Mouse (Mus musculus): ENCODE results near the gene Stim2. TPM values are rescaled to one million over a fixed set of nuclear protein-coding genes. Genes with fewer than 3 reads are reported as not detected.

The Stim2 gene
- total RNA-seq (2014; rRNA removed) = 23.2 and 27.1 TPM in 2 replicates
- 30.3 and 34.2 TPM in 2 replicates for polyA plus RNA-seq (2015; fragmentation: Nextera tagmentation; extraction: Ambion mirVana)

GRCm38 (mm10) chr5:53998146-53998742 lies at the start of gene Stim2:
Gene Stim2 (plus strand): TSS chr5:53998499.
- peaks cover 8% of the 10 kb centered on the region; the same call in 1 of the 2 replicates for H3K4me1 ChIP-seq (ENCODE audit: insufficient read depth)
- H3K4me2 ChIP-seq (ENCODE audit: low read depth) = peak within 1 kb of the TSS; percentile 66
- no peaks in the 10 kb centered on the region for H3K36me3 ChIP-seq (ENCODE audit: insufficient read depth)
- ATAC-seq = peak; percentile 95
- TF ChIP-seq CTCF (IDR thresholded peaks at IDR 0.05; ENCODE audit: low read depth) = peak; percentile 40
- peak; percentile 99 for DNase-seq
- WGBS = 2% methylated on average over 56 of the region's 71 CpGs
- no peaks in the 10 kb centered on the region for H3K27me3 ChIP-seq (ENCODE audit: insufficient read depth, low read length)
- peak within 1 kb of the TSS; percentile 69 for H3K9ac ChIP-seq
- H3K4me3 ChIP-seq (ENCODE audit: low read depth, low read length) = peak within 1 kb of the TSS; percentile 73
- H3K9me3 ChIP-seq (ENCODE audit: low read length) = no peaks in the 10 kb centered on the region
- peak within 1 kb of the TSS; percentile 81 for H3K27ac ChIP-seq (ENCODE audit: low read depth, low read length)

DNA sequence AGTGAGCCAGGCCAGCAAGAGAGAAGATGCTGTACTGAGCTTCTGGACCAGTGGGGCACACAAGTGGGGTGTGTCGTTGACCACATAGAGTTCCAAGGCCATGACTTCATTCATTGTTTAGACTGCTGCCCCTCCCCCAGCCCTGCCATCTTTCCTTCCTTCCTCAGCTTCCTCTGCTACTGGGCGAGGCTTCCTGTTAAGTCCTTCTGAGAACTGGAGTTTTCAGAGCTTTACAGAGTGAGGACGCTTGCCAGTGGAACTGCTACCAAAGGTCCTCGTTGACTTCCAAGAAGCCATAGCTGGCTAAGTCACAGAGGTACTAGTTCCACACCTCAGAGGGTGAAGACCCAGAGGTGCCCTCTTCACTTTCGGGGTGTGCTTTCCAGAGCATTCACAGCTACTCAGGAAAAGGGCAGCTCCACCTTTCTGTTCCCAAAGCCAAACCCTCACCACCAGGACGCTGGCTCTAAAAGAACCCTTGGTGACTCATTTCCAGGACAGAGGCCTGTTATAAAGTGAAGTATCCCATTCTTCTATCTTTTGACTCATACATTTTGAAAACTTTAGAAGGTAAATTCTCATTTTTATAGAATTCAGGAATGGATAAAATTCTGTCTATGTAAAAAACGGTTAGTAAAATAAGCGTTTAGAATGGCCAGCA lies 49.6 kb upstream of the Stim2 start:
- Histone ChIP-seq H3K4me3 (ENCODE audit: low read depth, low read length) (no peak overlapping the region), H3K36me3 (ENCODE audit: insufficient read depth) (no peaks in the 10 kb centered on the region), H3K4me2 (ENCODE audit: low read depth) (no peak overlapping the region), H3K27me3 (ENCODE audit: insufficient read depth, low read length) (no peaks in the 10 kb centered on the region), H3K9ac (no peak overlapping the region), H3K9me3 (ENCODE audit: low read length) (no peaks in the 10 kb centered on the region), H3K27ac (ENCODE audit: low read depth, low read length) (no peak overlapping the region), H3K4me1 (ENCODE audit: insufficient read depth) (peaks cover 4% of the 10 kb centered on the region; the same call in 1 of the 2 replicates)
- 86% methylated on average over 8 of the region's 8 CpGs for whole genome bisulfite sequencing
- TF ChIP-seq CTCF (IDR thresholded peaks at IDR 0.05; ENCODE audit: low read depth) = no peak
- no peak for DNase-seq
- no peak for ATAC-seq

DNA sequence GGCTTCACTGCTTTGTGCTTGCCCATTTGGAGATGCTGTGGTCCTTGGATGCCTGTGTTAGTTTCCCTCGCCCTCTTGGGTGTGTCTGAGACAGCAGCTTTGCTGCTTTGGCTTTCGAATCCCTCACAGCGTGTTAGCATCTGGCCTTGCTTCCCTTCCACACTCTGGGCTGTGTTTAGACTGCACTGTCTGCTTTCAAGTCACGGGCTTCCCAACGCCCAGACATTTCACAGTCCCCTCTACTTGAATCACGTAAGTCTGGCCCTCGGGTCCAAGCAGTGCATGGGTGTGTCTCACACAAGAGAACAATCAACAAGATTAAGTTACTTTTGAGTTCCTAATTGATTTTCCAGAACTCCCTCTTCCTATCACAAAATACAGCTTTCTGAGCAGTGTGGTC lies 48.1 kb upstream of the Stim2 start:
- TF ChIP-seq CTCF (IDR thresholded peaks at IDR 0.05; ENCODE audit: low read depth) = no peak
- Histone ChIP-seq H3K9me3 (ENCODE audit: low read length) (no peaks in the 10 kb centered on the region), H3K9ac (no peak overlapping the region), H3K4me3 (ENCODE audit: low read depth, low read length) (no peak overlapping the region), H3K27ac (ENCODE audit: low read depth, low read length) (no peak overlapping the region), H3K4me1 (ENCODE audit: insufficient read depth) (peaks cover 4% of the 10 kb centered on the region; the same call in 1 of the 2 replicates), H3K27me3 (ENCODE audit: insufficient read depth, low read length) (no peaks in the 10 kb centered on the region), H3K36me3 (ENCODE audit: insufficient read depth) (no peaks in the 10 kb centered on the region), H3K4me2 (ENCODE audit: low read depth) (no peak overlapping the region)
- DNase-seq = no peak
- ATAC-seq = 0 out of 2 replicates have a peak, but pooled peaks have one; percentile 14
- 46% methylated on average over 7 of the region's 7 CpGs for WGBS

GRCm38 (mm10) chr5:53953216-53953615 lies 45.1 kb upstream of the Stim2 start:
- Histone ChIP-seq H3K4me2 (ENCODE audit: low read depth) (no peak overlapping the region), H3K4me3 (ENCODE audit: low read depth, low read length) (no peak overlapping the region), H3K4me1 (ENCODE audit: insufficient read depth) (no peaks in the 10 kb centered on the region), H3K9ac (no peak overlapping the region), H3K36me3 (ENCODE audit: insufficient read depth) (no peaks in the 10 kb centered on the region), H3K27me3 (ENCODE audit: insufficient read depth, low read length) (no peaks in the 10 kb centered on the region), H3K9me3 (ENCODE audit: low read length) (no peaks in the 10 kb centered on the region), H3K27ac (ENCODE audit: low read depth, low read length) (no peak overlapping the region)
- DNase-seq = no peak
- TF ChIP-seq CTCF (IDR thresholded peaks at IDR 0.05; ENCODE audit: low read depth) = no peak
- ATAC-seq = no peak

DNA sequence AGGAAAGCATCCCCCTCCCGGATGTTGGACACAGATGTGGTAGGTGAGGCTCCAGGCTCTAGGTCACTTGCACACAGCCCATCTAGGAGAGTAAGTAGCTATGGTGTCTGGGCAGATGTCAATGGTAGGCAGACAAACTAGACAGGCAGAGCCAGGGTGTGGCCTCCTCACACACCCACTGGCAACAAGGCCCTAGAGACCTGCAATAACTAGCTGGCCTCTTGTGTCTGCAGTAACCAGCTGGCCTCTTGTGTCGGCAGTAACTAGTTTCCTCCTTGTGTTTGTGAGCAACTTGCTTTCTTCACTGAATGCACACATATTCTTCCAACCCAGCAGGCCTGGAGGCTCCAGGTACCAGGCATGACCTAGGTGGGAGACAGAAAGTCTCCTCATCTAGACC lies 44.5 kb upstream of the Stim2 start:
- no peak for ATAC-seq
- H3K4me1 ChIP-seq (ENCODE audit: insufficient read depth) = no peaks in the 10 kb centered on the region
- no peaks in the 10 kb centered on the region for H3K27me3 ChIP-seq (ENCODE audit: insufficient read depth, low read length)
- TF ChIP-seq CTCF (IDR thresholded peaks at IDR 0.05; ENCODE audit: low read depth) = no peak
- H3K36me3 ChIP-seq (ENCODE audit: insufficient read depth) = no peaks in the 10 kb centered on the region
- no peak overlapping the region for H3K4me3 ChIP-seq (ENCODE audit: low read depth, low read length)
- no peak overlapping the region for H3K4me2 ChIP-seq (ENCODE audit: low read depth)
- 91% methylated on average over 2 of the region's 2 CpGs for WGBS
- no peak overlapping the region for H3K27ac ChIP-seq (ENCODE audit: low read depth, low read length)
- no peak overlapping the region for H3K9ac ChIP-seq
- H3K9me3 ChIP-seq (ENCODE audit: low read length) = no peaks in the 10 kb centered on the region
- no peak for DNase-seq

DNA sequence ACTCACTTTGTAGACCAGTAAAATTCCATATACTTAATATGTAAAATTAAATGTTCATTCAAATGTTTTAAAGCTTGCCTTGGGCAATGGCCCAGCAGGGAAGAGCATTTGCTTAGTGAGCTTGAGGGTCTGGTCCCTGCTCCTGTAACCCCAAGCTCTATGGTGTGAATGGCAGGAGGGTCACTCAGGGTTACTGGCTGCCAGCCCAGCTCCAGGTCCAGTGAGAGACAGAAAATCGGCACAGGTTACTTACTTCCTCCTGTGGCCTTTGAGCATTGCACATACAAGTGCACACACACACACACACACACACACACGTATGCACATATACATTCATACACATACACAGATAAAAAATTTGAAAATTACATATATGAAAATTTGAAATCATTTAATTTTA lies 42.3 kb upstream of the Stim2 start:
- H3K4me1 ChIP-seq (ENCODE audit: insufficient read depth) = no peaks in the 10 kb centered on the region
- no peak for DNase-seq
- no peaks in the 10 kb centered on the region for H3K27me3 ChIP-seq (ENCODE audit: insufficient read depth, low read length)
- H3K27ac ChIP-seq (ENCODE audit: low read depth, low read length) = no peak overlapping the region
- no peaks in the 10 kb centered on the region for H3K36me3 ChIP-seq (ENCODE audit: insufficient read depth)
- no peaks in the 10 kb centered on the region for H3K9me3 ChIP-seq (ENCODE audit: low read length)
- H3K4me3 ChIP-seq (ENCODE audit: low read depth, low read length) = no peak overlapping the region
- WGBS = 83% methylated on average over 2 of the region's 2 CpGs
- ATAC-seq = no peak
- no peak overlapping the region for H3K9ac ChIP-seq
- TF ChIP-seq CTCF (IDR thresholded peaks at IDR 0.05; ENCODE audit: low read depth) = no peak
- H3K4me2 ChIP-seq (ENCODE audit: low read depth) = no peak overlapping the region
